Mouse (Mus musculus): ENCODE results near the gene Trim62. TPM values are rescaled to one million over a fixed set of nuclear protein-coding genes. Genes with fewer than 3 reads are reported as not detected.
A peak's percentile ranks its signal among the peaks of the same experiment; 100 is the strongest.

Gene Trim62
- polyA plus RNA-seq, 1 experiment from 2014 or later = 11.0 TPM

- no peaks in the 10 kb centered on the region; the same call in 1 of the 2 replicates for H3K27me3 ChIP-seq (ENCODE audit: control insufficient read depth, insufficient read depth, low read length)
- H3K9ac ChIP-seq (ENCODE audit: low read depth, low read length) = peak overlapping the region; percentile 47; the same call in 1 of the 2 replicates
- 14% methylated on average over 36 of the region's 36 CpGs for WGBS
- no peaks in the 10 kb centered on the region for H3K36me3 ChIP-seq (ENCODE audit: control insufficient read depth, insufficient read depth, low read length)
- peak; percentile 81 for ATAC-seq (ENCODE audit: low FRiP score, low TSS enrichment)
- peak overlapping the region; percentile 65 for H3K4me2 ChIP-seq (replicated peaks; ENCODE audit: low read depth, low read length)
- no peaks in the 10 kb centered on the region for H3K4me1 ChIP-seq (ENCODE audit: control insufficient read depth, insufficient read depth, low read length)
- peak overlapping the region; percentile 35 for H3K4me3 ChIP-seq (ENCODE audit: low read length)
- no peak overlapping the region for H3K27ac ChIP-seq (ENCODE audit: low read depth, low read length)
- H3K9me3 ChIP-seq (ENCODE audit: control insufficient read depth, low read length) = no peaks in the 10 kb centered on the region
These were observed 41.6 kb downstream of the Trim62 start for GRCm38 (mm10) chr4:128924841-128925606.

- no peak for ATAC-seq (ENCODE audit: low FRiP score, low TSS enrichment)
- Histone ChIP-seq H3K36me3 (ENCODE audit: control insufficient read depth, insufficient read depth, low read length) (no peaks in the 10 kb centered on the region), H3K27me3 (ENCODE audit: control insufficient read depth, insufficient read depth, low read length) (no peaks in the 10 kb centered on the region), H3K9me3 (ENCODE audit: control insufficient read depth, low read length) (no peaks in the 10 kb centered on the region), H3K4me1 (ENCODE audit: control insufficient read depth, insufficient read depth, low read length) (no peaks in the 10 kb centered on the region), H3K4me2 (replicated peaks; ENCODE audit: low read depth, low read length) (no peak overlapping the region), H3K27ac (ENCODE audit: low read depth, low read length) (no peak overlapping the region), H3K4me3 (ENCODE audit: low read length) (no peak overlapping the region), H3K9ac (ENCODE audit: low read depth, low read length) (no peak overlapping the region)
- whole genome bisulfite sequencing = 41% methylated on average over 7 of the region's 7 CpGs
These were observed 49.4 kb downstream of the Trim62 start for GRCm38 (mm10) chr4:128932783-128933182.

GRCm38 (mm10) chr4:128935595-128935994 is 52.2 kb downstream of the Trim62 start:
- Histone ChIP-seq H3K9ac (ENCODE audit: low read depth, low read length) (no peak overlapping the region), H3K4me3 (ENCODE audit: low read length) (no peak overlapping the region), H3K9me3 (ENCODE audit: control insufficient read depth, low read length) (no peaks in the 10 kb centered on the region), H3K36me3 (ENCODE audit: control insufficient read depth, insufficient read depth, low read length) (no peaks in the 10 kb centered on the region), H3K27ac (ENCODE audit: low read depth, low read length) (no peak overlapping the region), H3K4me1 (ENCODE audit: control insufficient read depth, insufficient read depth, low read length) (no peaks in the 10 kb centered on the region), H3K4me2 (replicated peaks; ENCODE audit: low read depth, low read length) (no peak overlapping the region), H3K27me3 (ENCODE audit: control insufficient read depth, insufficient read depth, low read length) (no peaks in the 10 kb centered on the region)
- 70% methylated on average over 5 of the region's 5 CpGs for WGBS
- ATAC-seq (ENCODE audit: low FRiP score, low TSS enrichment) = no peak

GRCm38 (mm10) chr4:128942346-128942745 is 59.0 kb downstream of the Trim62 start:
- Histone ChIP-seq H3K9me3 (ENCODE audit: control insufficient read depth, low read length) (no peaks in the 10 kb centered on the region), H3K27ac (ENCODE audit: low read depth, low read length) (no peak overlapping the region), H3K4me3 (ENCODE audit: low read length) (no peak overlapping the region), H3K36me3 (ENCODE audit: control insufficient read depth, insufficient read depth, low read length) (no peaks in the 10 kb centered on the region), H3K4me2 (replicated peaks; ENCODE audit: low read depth, low read length) (no peak overlapping the region), H3K4me1 (ENCODE audit: control insufficient read depth, insufficient read depth, low read length) (no peaks in the 10 kb centered on the region), H3K27me3 (ENCODE audit: control insufficient read depth, insufficient read depth, low read length) (no peaks in the 10 kb centered on the region), H3K9ac (ENCODE audit: low read depth, low read length) (no peak overlapping the region)
- ATAC-seq (ENCODE audit: low FRiP score, low TSS enrichment) = no peak
- WGBS = 58% methylated on average over 3 of the region's 3 CpGs

- WGBS = 79% methylated on average over 9 of the region's 9 CpGs
- Histone ChIP-seq H3K4me1 (ENCODE audit: control insufficient read depth, insufficient read depth, low read length) (no peaks in the 10 kb centered on the region), H3K4me2 (replicated peaks; ENCODE audit: low read depth, low read length) (no peak overlapping the region), H3K27ac (ENCODE audit: low read depth, low read length) (no peak overlapping the region), H3K27me3 (ENCODE audit: control insufficient read depth, insufficient read depth, low read length) (no peaks in the 10 kb centered on the region), H3K4me3 (ENCODE audit: low read length) (no peak overlapping the region), H3K9me3 (ENCODE audit: control insufficient read depth, low read length) (no peaks in the 10 kb centered on the region), H3K9ac (ENCODE audit: low read depth, low read length) (no peak overlapping the region), H3K36me3 (ENCODE audit: control insufficient read depth, insufficient read depth, low read length) (no peaks in the 10 kb centered on the region)
- ATAC-seq (ENCODE audit: low FRiP score, low TSS enrichment) = no peak
These were observed 63.4 kb downstream of the Trim62 start for GRCm38 (mm10) chr4:128946736-128947135.

- WGBS = 19% methylated on average over 18 of the region's 18 CpGs
- Histone ChIP-seq H3K4me3 (ENCODE audit: low read length) (no peak overlapping the region), H3K27ac (ENCODE audit: low read depth, low read length) (no peak overlapping the region), H3K36me3 (ENCODE audit: control insufficient read depth, insufficient read depth, low read length) (no peaks in the 10 kb centered on the region), H3K4me1 (ENCODE audit: control insufficient read depth, insufficient read depth, low read length) (no peaks in the 10 kb centered on the region), H3K27me3 (ENCODE audit: control insufficient read depth, insufficient read depth, low read length) (no peaks in the 10 kb centered on the region), H3K9me3 (ENCODE audit: control insufficient read depth, low read length) (no peaks in the 10 kb centered on the region), H3K9ac (ENCODE audit: low read depth, low read length) (no peak overlapping the region), H3K4me2 (replicated peaks; ENCODE audit: low read depth, low read length) (peak overlapping the region; percentile 13; the same call in 1 of the 2 replicates)
- ATAC-seq (ENCODE audit: low FRiP score, low TSS enrichment) = no peak
These were observed 64.0 kb downstream of the Trim62 start for GRCm38 (mm10) chr4:128947326-128947933.

GRCm38 (mm10) chr4:128948137-128948674 is 64.8 kb downstream of the Trim62 start:
- peak; percentile 43; the same call in 1 of the 2 replicates for ATAC-seq (ENCODE audit: low FRiP score, low TSS enrichment)
- H3K9me3 ChIP-seq (ENCODE audit: control insufficient read depth, low read length) = no peaks in the 10 kb centered on the region
- WGBS = 35% methylated on average over 6 of the region's 6 CpGs
- no peaks in the 10 kb centered on the region for H3K27me3 ChIP-seq (ENCODE audit: control insufficient read depth, insufficient read depth, low read length)
- H3K27ac ChIP-seq (ENCODE audit: low read depth, low read length) = no peak overlapping the region
- H3K36me3 ChIP-seq (ENCODE audit: control insufficient read depth, insufficient read depth, low read length) = no peaks in the 10 kb centered on the region
- no peak overlapping the region for H3K9ac ChIP-seq (ENCODE audit: low read depth, low read length)
- H3K4me2 ChIP-seq (replicated peaks; ENCODE audit: low read depth, low read length) = no peak overlapping the region
- H3K4me3 ChIP-seq (ENCODE audit: low read length) = no peak overlapping the region
- no peaks in the 10 kb centered on the region for H3K4me1 ChIP-seq (ENCODE audit: control insufficient read depth, insufficient read depth, low read length)

- no peaks in the 10 kb centered on the region for H3K9me3 ChIP-seq (ENCODE audit: control insufficient read depth, low read length)
- no peak for ATAC-seq (ENCODE audit: low FRiP score, low TSS enrichment)
- 28% methylated on average over 15 of the region's 15 CpGs for WGBS
- no peak overlapping the region for H3K9ac ChIP-seq (ENCODE audit: low read depth, low read length)
- no peak overlapping the region for H3K27ac ChIP-seq (ENCODE audit: low read depth, low read length)
- no peaks in the 10 kb centered on the region for H3K36me3 ChIP-seq (ENCODE audit: control insufficient read depth, insufficient read depth, low read length)
- H3K4me2 ChIP-seq (replicated peaks; ENCODE audit: low read depth, low read length) = no peak overlapping the region
- no peaks in the 10 kb centered on the region for H3K4me1 ChIP-seq (ENCODE audit: control insufficient read depth, insufficient read depth, low read length)
- H3K27me3 ChIP-seq (ENCODE audit: control insufficient read depth, insufficient read depth, low read length) = no peaks in the 10 kb centered on the region
- H3K4me3 ChIP-seq (ENCODE audit: low read length) = no peak overlapping the region
These were observed 66.2 kb downstream of the Trim62 start for GRCm38 (mm10) chr4:128949470-128950005.

GRCm38 (mm10) chr4:128950461-128950860 is 67.1 kb downstream of the Trim62 start:
- Histone ChIP-seq H3K9me3 (ENCODE audit: control insufficient read depth, low read length) (no peaks in the 10 kb centered on the region), H3K4me2 (replicated peaks; ENCODE audit: low read depth, low read length) (no peak overlapping the region), H3K27ac (ENCODE audit: low read depth, low read length) (no peak overlapping the region), H3K27me3 (ENCODE audit: control insufficient read depth, insufficient read depth, low read length) (no peaks in the 10 kb centered on the region), H3K4me3 (ENCODE audit: low read length) (no peak overlapping the region), H3K36me3 (ENCODE audit: control insufficient read depth, insufficient read depth, low read length) (no peaks in the 10 kb centered on the region), H3K4me1 (ENCODE audit: control insufficient read depth, insufficient read depth, low read length) (no peaks in the 10 kb centered on the region), H3K9ac (ENCODE audit: low read depth, low read length) (no peak overlapping the region)
- 83% methylated on average over 5 of the region's 5 CpGs for WGBS
- ATAC-seq (ENCODE audit: low FRiP score, low TSS enrichment) = no peak

Data from kidney, embryonic 14.5 days (tissue).